Mouse (Mus musculus) ES-E14 (cell line): ENCODE results near the gene Myo6.

Source experiments
- CHD2 ChIP-seq: IDR thresholded peaks from 2 replicates; pipeline ENCODE4 v1.6.1; 2014; ENCODE audit warnings: mild to moderate bottlenecking, low read depth, low read length, inconsistent platforms
- HCFC1 ChIP-seq: IDR thresholded peaks from 2 replicates; pipeline ENCODE4 v1.6.1; 2012; ENCODE audit warnings: low read length, inconsistent platforms, borderline replicate concordance; ENCODE audit not compliant: insufficient read depth
- MAFK ChIP-seq: IDR thresholded peaks from 2 replicates; pipeline ENCODE4 v1.6.1; 2014; ENCODE audit warnings: mild to moderate bottlenecking, low read depth, low read length, inconsistent platforms; ENCODE audit not compliant: insufficient read depth

DNA sequence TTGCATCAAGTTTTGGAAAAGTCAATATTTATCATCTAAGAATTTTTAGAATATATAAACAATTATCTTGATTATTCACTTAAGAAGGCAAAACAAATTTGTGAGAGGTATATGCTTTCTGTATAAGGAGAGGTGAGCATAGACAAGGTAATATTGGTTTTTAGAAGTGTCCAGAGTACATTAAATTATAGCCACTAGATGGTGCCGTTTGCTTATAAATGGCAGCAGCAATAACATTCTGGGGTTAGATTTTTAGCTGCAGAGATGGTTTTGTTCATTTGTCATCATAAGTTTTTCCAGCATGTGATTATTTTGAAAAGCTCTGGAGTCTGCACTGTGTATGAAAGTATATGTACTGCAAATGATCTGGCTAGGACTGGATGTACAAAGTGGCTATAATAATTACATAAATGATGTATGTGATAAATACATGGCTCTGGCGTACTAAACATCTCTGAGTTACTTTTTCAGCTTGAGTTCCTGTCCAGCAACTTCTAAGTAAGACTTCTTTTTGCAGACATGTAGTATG lies 128.3 kb downstream of the Myo6 start:
- TF ChIP-seq CHD2 (no peak), MAFK (no peak), HCFC1 (no peak)
